ENCODE assay signal across 43 mouse cellular contexts in the genomic region with DNA sequence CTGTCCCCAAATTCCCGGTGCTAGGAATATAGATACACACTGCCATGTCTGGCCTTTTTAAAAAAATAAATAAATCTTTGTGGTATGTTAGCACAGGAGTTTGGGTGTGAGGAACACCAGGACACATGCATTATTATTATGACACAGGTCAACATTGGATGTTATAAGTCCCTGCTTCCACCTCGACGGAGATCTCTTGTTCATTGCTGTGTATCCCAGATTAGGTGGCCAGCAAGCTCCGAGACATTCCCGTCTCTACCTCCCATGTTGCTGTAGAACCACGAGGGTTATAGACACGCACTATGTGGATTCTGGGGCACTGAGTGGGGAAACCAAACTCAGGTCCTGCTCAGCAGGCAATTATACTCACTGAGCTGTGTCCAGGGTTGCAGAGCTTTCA. TPM values are rescaled to one million over a fixed set of nuclear protein-coding genes. Genes with fewer than 3 reads are reported as not detected.
"Had no signal": no experiment of that assay in that cellular context is flagged by ENCODE, and none has a peak within 500 bp of the region (broad histone marks: within the 10 kb centered on the region; RNA-seq: fewer than 3 reads in every experiment).

No protein-coding gene starts in this region.

- DNase-seq: left cerebral cortex, postnatal 4 days; liver; liver, embryonic 13.5 days; liver, postnatal 0 days; lung, adult 18-20 months; lung, adult 2 months; lung, embryonic 14.5 days; lung, postnatal 10 days; lung, postnatal 14 days; lung, postnatal 36 days; lung, postnatal 4 days; midbrain, embryonic 14.5 days had no signal

- H3K27me3 ChIP-seq: limb, embryonic 12.5 days; limb, embryonic 13.5 days; limb, embryonic 15.5 days; liver, embryonic 12.5 days; liver, embryonic 13.5 days; liver, embryonic 15.5 days; lung, embryonic 15.5 days; megakaryocyte, embryonic 14.5 days; midbrain, embryonic 12.5 days; midbrain, embryonic 13.5 days; midbrain, embryonic 15.5 days; neural tube, embryonic 12.5 days had no signal

- ATAC-seq: liver, embryonic 12.5 days; liver, postnatal 0 days; lung, postnatal 0 days; midbrain, embryonic 13.5 days; midbrain, embryonic 15.5 days; midbrain, embryonic 16.5 days had no signal

- H3K4me1 ChIP-seq: limb, embryonic 10.5 days; limb, embryonic 12.5 days; limb, embryonic 13.5 days; limb, embryonic 15.5 days; lung, embryonic 15.5 days; midbrain, embryonic 12.5 days; midbrain, embryonic 13.5 days; midbrain, embryonic 15.5 days; neural tube, embryonic 12.5 days had no signal

- H3K4me2 ChIP-seq: limb, embryonic 12.5 days; limb, embryonic 13.5 days; limb, embryonic 15.5 days; liver, embryonic 11.5 days; liver, embryonic 12.5 days; liver, embryonic 13.5 days; liver, embryonic 15.5 days; lung, embryonic 14.5 days; lung, embryonic 15.5 days; midbrain, embryonic 11.5 days; midbrain, embryonic 12.5 days; midbrain, embryonic 13.5 days; midbrain, embryonic 15.5 days; neural tube, embryonic 12.5 days had no signal

- H3K27ac ChIP-seq: limb, embryonic 10.5 days; limb, embryonic 12.5 days; limb, embryonic 13.5 days; limb, embryonic 15.5 days; liver, embryonic 12.5 days; liver, embryonic 13.5 days; liver, embryonic 14.5 days; liver, embryonic 15.5 days; lung, embryonic 15.5 days; macrophage; midbrain, embryonic 10.5 days; midbrain, embryonic 12.5 days; midbrain, embryonic 13.5 days; midbrain, embryonic 15.5 days; neural tube, embryonic 12.5 days had no signal

- H3K4me3 ChIP-seq: limb, embryonic 10.5 days; limb, embryonic 12.5 days; limb, embryonic 13.5 days; limb, embryonic 15.5 days; liver, embryonic 12.5 days; liver, embryonic 13.5 days; liver, embryonic 15.5 days; lung, embryonic 15.5 days; megakaryocyte, embryonic 14.5 days; midbrain, embryonic 10.5 days; midbrain, embryonic 12.5 days; midbrain, embryonic 13.5 days; midbrain, embryonic 15.5 days; myocyte; neural tube, embryonic 12.5 days had no signal

- H3K36me3 ChIP-seq: midbrain, embryonic 15.5 days had no signal

- H3K9ac ChIP-seq: limb, embryonic 12.5 days; limb, embryonic 13.5 days; limb, embryonic 15.5 days; liver, embryonic 12.5 days; liver, embryonic 13.5 days; liver, embryonic 14.5 days; liver, embryonic 15.5 days; liver, postnatal 0 days; lung, embryonic 14.5 days; lung, embryonic 15.5 days; midbrain, embryonic 12.5 days; midbrain, embryonic 13.5 days; midbrain, embryonic 15.5 days; neural tube, embryonic 12.5 days had no signal

- H3K9me3 ChIP-seq: limb, embryonic 10.5 days; limb, embryonic 12.5 days; limb, embryonic 13.5 days; limb, embryonic 15.5 days; liver, embryonic 12.5 days; liver, embryonic 13.5 days; liver, embryonic 15.5 days; lung, embryonic 15.5 days; megakaryocyte, embryonic 14.5 days; midbrain, embryonic 10.5 days; midbrain, embryonic 12.5 days; midbrain, embryonic 13.5 days; midbrain, embryonic 15.5 days; neural tube, embryonic 12.5 days had no signal

RNA-seq across cellular contexts. Expression of a gene that starts 52.1 kb away (rescaled TPM):
- total RNA-seq: liver, adult 2 months; megakaryocyte progenitor cell, adult 5-6 weeks; megakaryocyte, adult 5-6 weeks; megakaryocyte-erythroid progenitor cell, adult 5-6 weeks; midbrain, postnatal 0 days; monocyte, adult 5-6 weeks had no signal
- polyA plus RNA-seq: limb, embryonic 11.5 days; limb, embryonic 12.5 days; limb, embryonic 14.5 days; limb, embryonic 15.5 days; liver, adult 2 months; liver, embryonic 11.5 days; liver, embryonic 12.5 days; liver, embryonic 13.5 days; liver, embryonic 14.5 days; liver, embryonic 15.5 days; liver, embryonic 16.5 days; lung, adult 2 months; lung, embryonic 14.5 days; lung, embryonic 15.5 days; lung, embryonic 16.5 days; lung, postnatal 0 days; macrophage; midbrain, embryonic 10.5 days; midbrain, embryonic 11.5 days; midbrain, embryonic 12.5 days; midbrain, embryonic 14.5 days; midbrain, embryonic 16.5 days; midbrain, postnatal 0 days; myocyte; neural tube, embryonic 11.5 days; neural tube, embryonic 12.5 days had no signal
